18 mouse cellular contexts compared by ENCODE assay signal in the genomic region with DNA sequence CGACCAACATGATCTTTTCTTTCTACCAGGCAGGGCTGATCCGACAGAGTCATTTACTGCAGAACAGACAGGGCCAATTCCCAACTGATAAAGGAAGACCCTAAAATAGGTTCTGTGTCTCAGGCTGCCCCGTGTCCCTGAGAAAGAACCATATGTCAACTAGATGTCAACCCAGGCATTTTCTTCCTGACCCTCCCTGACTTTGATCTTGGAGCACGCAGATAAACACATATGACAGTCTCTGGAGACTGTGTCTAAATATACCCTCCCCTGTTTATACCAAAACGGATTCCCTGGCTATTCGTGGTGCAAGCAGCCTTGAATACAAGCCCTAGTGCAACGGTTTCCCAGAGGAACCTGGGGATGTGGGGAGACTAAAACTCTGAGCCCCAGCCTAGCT.
DNase-seq lines count a peak whose midpoint lies in the region; ATAC-seq and TF ChIP-seq lines count a peak whose summit lies in the region.
"Had no signal": no experiment of that assay in that cellular context is flagged by ENCODE, and none has a peak within 500 bp of the region (broad histone marks: within the 10 kb centered on the region; RNA-seq: fewer than 3 reads in every experiment).

No protein-coding gene starts in this region.

- no peak for DNase-seq in heart, adult 8-10 months (ENCODE audit: low spot score)
- DNase-seq in lung, adult 2 months: no peak
- DNase-seq in lung, postnatal 10 days: peak; percentile 39
- DNase-seq in forebrain, postnatal 0 days: no peak
- DNase-seq: cerebellum, postnatal 10 days; gastrocnemius, postnatal 36 days; kidney, adult 18-20 months; kidney, postnatal 14 days; liver, embryonic 13.5 days had no signal

- H3K27ac ChIP-seq in heart, embryonic 11.5 days (ENCODE audit: low read depth, low read length): peak overlapping the region; percentile 82
- peak overlapping the region; percentile 64 for H3K27ac ChIP-seq in lung, embryonic 16.5 days (ENCODE audit: low read length)
- H3K27ac ChIP-seq in forebrain, postnatal 0 days (ENCODE audit: low read depth, low read length): no peak overlapping the region
- H3K27ac ChIP-seq: forebrain, embryonic 12.5 days; hindbrain, embryonic 12.5 days; limb, embryonic 12.5 days; liver, embryonic 13.5 days had no signal

- no peaks in the 10 kb centered on the region for H3K36me3 ChIP-seq in heart, embryonic 11.5 days (ENCODE audit: control insufficient read depth, insufficient read depth, low read length)
- H3K36me3 ChIP-seq in lung, embryonic 16.5 days (ENCODE audit: control insufficient read depth, insufficient read depth, low read length): no peaks in the 10 kb centered on the region
- H3K36me3 ChIP-seq in forebrain, postnatal 0 days (ENCODE audit: insufficient read depth): no peaks in the 10 kb centered on the region
- H3K36me3 ChIP-seq: forebrain, embryonic 12.5 days; hindbrain, embryonic 12.5 days; limb, embryonic 12.5 days; liver, embryonic 13.5 days had no signal

- no peak overlapping the region for H3K9ac ChIP-seq in heart, embryonic 11.5 days (ENCODE audit: low read depth, low read length)
- H3K9ac ChIP-seq in lung, embryonic 16.5 days (ENCODE audit: low read length): no peak overlapping the region
- no peak overlapping the region for H3K9ac ChIP-seq in forebrain, postnatal 0 days
- H3K9ac ChIP-seq: forebrain, embryonic 12.5 days; hindbrain, embryonic 12.5 days; limb, embryonic 12.5 days; liver, embryonic 13.5 days had no signal

- ATAC-seq in heart, embryonic 11.5 days (replicated peaks; ENCODE audit: insufficient number of reproducible peaks, low FRiP score, low TSS enrichment): no peak
- peak; percentile 39; the same call in 1 of the 2 replicates for ATAC-seq in lung, embryonic 16.5 days (ENCODE audit: low read depth)
- ATAC-seq in inflammation-experienced regulatory T-cells, adult 6 months: no peak
- ATAC-seq in forebrain, postnatal 0 days: no peak
- ATAC-seq: activated CD4-positive, CD25-positive, alpha-beta regulatory T cell, adult 4 months had no signal

- no peaks in the 10 kb centered on the region for H3K9me3 ChIP-seq in heart, embryonic 11.5 days (replicated peaks; ENCODE audit: control insufficient read depth, low read length)
- no peaks in the 10 kb centered on the region for H3K9me3 ChIP-seq in lung, embryonic 16.5 days (ENCODE audit: control insufficient read depth, low read length)
- H3K9me3 ChIP-seq in forebrain, postnatal 0 days (ENCODE audit: low read length): no peaks in the 10 kb centered on the region
- H3K9me3 ChIP-seq: forebrain, embryonic 12.5 days; hindbrain, embryonic 12.5 days; limb, embryonic 12.5 days; liver, embryonic 13.5 days; megakaryocyte, embryonic 14.5 days had no signal

- 28% methylated on average over 7 of the region's 7 CpGs for WGBS in heart, embryonic 11.5 days (ENCODE audit: insufficient replicate concordance)
- 38% methylated on average over 7 of the region's 7 CpGs for WGBS in lung, embryonic 16.5 days
- WGBS in lung, adult 2 months: 39% methylated on average over 7 of the region's 7 CpGs
- WGBS in forebrain, postnatal 0 days: 85% methylated on average over 7 of the region's 7 CpGs

- H3K4me3 ChIP-seq in heart, embryonic 11.5 days (ENCODE audit: low read depth, low read length): no peak overlapping the region
- no peak overlapping the region for H3K4me3 ChIP-seq in lung, embryonic 16.5 days (ENCODE audit: low read length)
- H3K4me3 ChIP-seq in lung, adult 2 months (replicated peaks; ENCODE audit: extremely low read depth, low read depth, low read length): no peak overlapping the region
- no peak overlapping the region for H3K4me3 ChIP-seq in forebrain, postnatal 0 days (ENCODE audit: low read depth, low read length)
- H3K4me3 ChIP-seq: forebrain, embryonic 12.5 days; hindbrain, embryonic 12.5 days; limb, embryonic 12.5 days; liver, embryonic 13.5 days; megakaryocyte, embryonic 14.5 days had no signal

- TF ChIP-seq CTCF in lung, adult 2 months (IDR thresholded peaks at IDR 0.05; ENCODE audit: insufficient read depth, low read length): no peak
- TF ChIP-seq CTCF in forebrain, postnatal 0 days (IDR thresholded peaks at IDR 0.05; ENCODE audit: low read depth): no peak

- H3K27me3 ChIP-seq in heart, embryonic 11.5 days (ENCODE audit: control insufficient read depth, insufficient read depth, low read length): no peaks in the 10 kb centered on the region
- no peaks in the 10 kb centered on the region for H3K27me3 ChIP-seq in lung, embryonic 16.5 days (ENCODE audit: control insufficient read depth, insufficient read depth, low read depth, low read length)
- no peaks in the 10 kb centered on the region for H3K27me3 ChIP-seq in forebrain, postnatal 0 days (ENCODE audit: insufficient read depth, low read length)
- H3K27me3 ChIP-seq: forebrain, embryonic 12.5 days; hindbrain, embryonic 12.5 days; limb, embryonic 12.5 days; liver, embryonic 13.5 days; Patski had no signal

- TF ChIP-seq POLR2A in lung, adult 2 months (IDR thresholded peaks at IDR 0.05; ENCODE audit: borderline replicate concordance, extremely low read depth, low read depth, low read length): no peak

- H3K4me2 ChIP-seq in heart, embryonic 11.5 days: peak overlapping the region; percentile 11; the same call in 1 of the 2 replicates
- no peak overlapping the region for H3K4me2 ChIP-seq in lung, embryonic 16.5 days (ENCODE audit: low read depth, low read length)
- no peak overlapping the region for H3K4me2 ChIP-seq in forebrain, postnatal 0 days (ENCODE audit: low read depth)
- H3K4me2 ChIP-seq: forebrain, embryonic 12.5 days; hindbrain, embryonic 12.5 days; limb, embryonic 12.5 days; liver, embryonic 13.5 days had no signal

- H3K4me1 ChIP-seq in heart, embryonic 11.5 days (ENCODE audit: control insufficient read depth, insufficient read depth, low read length): peaks cover 63% of the 10 kb centered on the region
- H3K4me1 ChIP-seq in lung, embryonic 16.5 days (replicated peaks; ENCODE audit: control insufficient read depth, insufficient read depth, low read length): peaks cover 51% of the 10 kb centered on the region
- H3K4me1 ChIP-seq in lung, adult 2 months (ENCODE audit: control insufficient read depth, insufficient read depth, low read length): peaks cover 24% of the 10 kb centered on the region
- 0 out of 2 replicates have a peak, but pooled peaks cover 2% of the 10 kb centered on the region for H3K4me1 ChIP-seq in forebrain, postnatal 0 days (ENCODE audit: insufficient read depth)
- H3K4me1 ChIP-seq: liver, embryonic 13.5 days; megakaryocyte, embryonic 14.5 days had no signal
